Mouse (Mus musculus) limb, embryonic 14.5 days (tissue): ENCODE measurements around the gene Hist1h2ba. TPM values are rescaled to one million over a fixed set of nuclear protein-coding genes. Genes with fewer than 3 reads are reported as not detected.

Experiments
- ATAC-seq: fragments of 200-750 bp; cut with Nextera tagmentation; 2 replicates; pipeline ENCODE4 v1.8.0; 2017; ENCODE audit warnings: low read depth, moderate number of reproducible peaks, moderate TSS enrichment; ENCODE audit not compliant: low FRiP score
- DNase-seq: peaks from one replicate; pipeline ENCODE4 v3.0.0-alpha.2; 2015; ENCODE audit warnings: low spot score
- H3K27ac ChIP-seq: fragments of 300-500 bp; sonication (generic); replicated peaks from 2 replicates; pipeline ENCODE4 v1.5.1; 2014; ENCODE audit warnings: low read depth, mild to moderate bottlenecking, low read length, moderate library complexity, mixed read lengths
- H3K27me3 ChIP-seq: fragments of 300-500 bp; sonication (generic); 2 replicates; pipeline ENCODE4 v1.6.1; 2014; ENCODE audit warnings: low read length, mixed read lengths; ENCODE audit not compliant: control insufficient read depth, insufficient read depth
- H3K36me3 ChIP-seq: fragments of 300-500 bp; sonication (generic); 2 replicates; pipeline ENCODE4 v1.6.1; 2014; ENCODE audit warnings: mild to moderate bottlenecking, low read length, moderate library complexity, mixed read lengths; ENCODE audit not compliant: control insufficient read depth, insufficient read depth
- H3K4me1 ChIP-seq: fragments of 300-500 bp; sonication (generic); 2 replicates; pipeline ENCODE4 v1.6.1; 2014; ENCODE audit warnings: antibody characterized with exemption, low read length, mixed read lengths; ENCODE audit not compliant: control insufficient read depth, insufficient read depth
- H3K4me2 ChIP-seq: fragments of 300-500 bp; sonication (generic); replicated peaks from 2 replicates; pipeline ENCODE4 v1.6.1; 2014; ENCODE audit warnings: low read depth, mild to moderate bottlenecking, low read length, moderate library complexity; ENCODE audit not compliant: severe bottlenecking
- H3K4me3 ChIP-seq: fragments of 300-500 bp; sonication (generic); replicated peaks from 2 replicates; pipeline ENCODE4 v1.5.1; 2014; ENCODE audit warnings: low read length
- H3K9ac ChIP-seq: fragments of 300-500 bp; sonication (generic); 2 replicates; pipeline ENCODE4 v1.6.1; 2014; ENCODE audit warnings: mild to moderate bottlenecking, low read depth, low read length, moderate library complexity; ENCODE audit not compliant: severe bottlenecking
- H3K9me3 ChIP-seq: fragments of 300-500 bp; sonication (generic); 2 replicates; pipeline ENCODE4 v1.6.1; 2016; ENCODE audit warnings: low read length; ENCODE audit not compliant: control insufficient read depth
- POLR2A ChIP-seq: fragments of 200-500 bp; IDR thresholded peaks from 2 replicates; pipeline ENCODE4 v1.8.0; 2012; ENCODE audit warnings: inconsistent platforms, mild to moderate bottlenecking, moderate library complexity, borderline replicate concordance; ENCODE audit not compliant: insufficient read depth, insufficient read length; ENCODE audit errors: extremely low read depth
- WGBS: fragments of 180-500 bp; shearing (Covaris S2); extraction: QIAGEN DNeasy Blood & Tissue Kit; methylation state at CpG from one replicate; pipeline ENCODE4 v1.1.7; 2014; 5-methylcytosine and 5-hydroxymethylcytosine counted together
- polyA plus RNA-seq, 2 experiments: library from polyadenylated mRNA; depleted of rRNA in 1 of 2; stranded (reverse) in 1 of 2; unstranded in 1 of 2; fragments of >200 nt; fragmentation: Nextera tagmentation in 1 of 2; extraction: Ambion mirVana in 1 of 2; gene quantifications; 2 replicates each; pipeline versions ENCODE4 v1.2.1 to v1.2.3; 2012 to 2014

The Hist1h2ba gene
- polyA plus RNA-seq, 2 experiments, result not detected

GRCm38 (mm10) chr13:23910121-23910520 is 23.8 kb downstream of the Hist1h2ba start:
- no peak overlapping the region for H3K4me2 ChIP-seq
- no peaks in the 10 kb centered on the region for H3K9me3 ChIP-seq
- ATAC-seq, result no peak
- no peaks in the 10 kb centered on the region for H3K4me1 ChIP-seq
- WGBS, result 73% methylated on average over 5 of the region's 5 CpGs
- no peak overlapping the region for H3K9ac ChIP-seq
- H3K4me3 ChIP-seq, result no peak overlapping the region
- H3K27me3 ChIP-seq, result no peaks in the 10 kb centered on the region
- no peak for DNase-seq
- no peak for TF ChIP-seq POLR2A
- no peaks in the 10 kb centered on the region for H3K36me3 ChIP-seq
- no peak overlapping the region for H3K27ac ChIP-seq

GRCm38 (mm10) chr13:23906906-23907305 is 27.1 kb downstream of the Hist1h2ba start:
- Histone ChIP-seq H3K4me2 (no peak overlapping the region), H3K4me3 (no peak overlapping the region), H3K9ac (no peak overlapping the region), H3K27ac (no peak overlapping the region), H3K4me1 (no peaks in the 10 kb centered on the region), H3K27me3 (no peaks in the 10 kb centered on the region), H3K36me3 (no peaks in the 10 kb centered on the region), H3K9me3 (no peaks in the 10 kb centered on the region)
- 94% methylated on average over 5 of the region's 5 CpGs for WGBS
- no peak for TF ChIP-seq POLR2A
- DNase-seq, result no peak
- ATAC-seq, result no peak

- H3K27me3 ChIP-seq, result no peaks in the 10 kb centered on the region
- H3K9ac ChIP-seq, result no peak overlapping the region
- TF ChIP-seq POLR2A, result no peak
- H3K27ac ChIP-seq, result no peak overlapping the region
- no peak for ATAC-seq
- no peaks in the 10 kb centered on the region for H3K4me1 ChIP-seq
- no peak overlapping the region for H3K4me3 ChIP-seq
- no peaks in the 10 kb centered on the region for H3K36me3 ChIP-seq
- no peak overlapping the region for H3K4me2 ChIP-seq
- no peak for DNase-seq
- 61% methylated on average over 6 of the region's 6 CpGs for WGBS
- H3K9me3 ChIP-seq, result no peaks in the 10 kb centered on the region
These were observed 35.7 kb downstream of the Hist1h2ba start for GRCm38 (mm10) chr13:23898242-23898641.

- Histone ChIP-seq H3K9me3 (no peaks in the 10 kb centered on the region), H3K9ac (no peak overlapping the region), H3K27ac (no peak overlapping the region), H3K4me1 (0 out of 2 replicates have a peak, but pooled peaks cover 3% of the 10 kb centered on the region), H3K4me2 (no peak overlapping the region), H3K36me3 (no peaks in the 10 kb centered on the region), H3K27me3 (no peaks in the 10 kb centered on the region), H3K4me3 (no peak overlapping the region)
- 73% methylated on average over 4 of the region's 4 CpGs for WGBS
- no peak for ATAC-seq
- no peak for DNase-seq
- no peak for TF ChIP-seq POLR2A
These were observed 40.7 kb downstream of the Hist1h2ba start for GRCm38 (mm10) chr13:23893269-23893593.

- no peaks in the 10 kb centered on the region for H3K9me3 ChIP-seq
- H3K4me2 ChIP-seq, result no peak overlapping the region
- H3K4me1 ChIP-seq, result 0 out of 2 replicates have a peak, but pooled peaks cover 3% of the 10 kb centered on the region
- 48% methylated on average over 9 of the region's 9 CpGs for WGBS
- H3K27me3 ChIP-seq, result no peaks in the 10 kb centered on the region
- H3K27ac ChIP-seq, result no peak overlapping the region
- DNase-seq, result no peak
- no peak overlapping the region for H3K4me3 ChIP-seq
- ATAC-seq, result no peak
- TF ChIP-seq POLR2A, result no peak
- no peak overlapping the region for H3K9ac ChIP-seq
- H3K36me3 ChIP-seq, result no peaks in the 10 kb centered on the region
These were observed 41.2 kb downstream of the Hist1h2ba start for GRCm38 (mm10) chr13:23892592-23893268.
